Mouse (Mus musculus) CD4-positive helper T cell, adult 2 months (primary cell): Measurements from ENCODE around the gene Ibtk.

ENCODE experiments used
- DNase-seq: peaks from one replicate; pipeline ENCODE4 v3.0.0-alpha.2; 2012; ENCODE audit warnings: low read depth, missing footprints, low spot score

Gene Ibtk

DNA sequence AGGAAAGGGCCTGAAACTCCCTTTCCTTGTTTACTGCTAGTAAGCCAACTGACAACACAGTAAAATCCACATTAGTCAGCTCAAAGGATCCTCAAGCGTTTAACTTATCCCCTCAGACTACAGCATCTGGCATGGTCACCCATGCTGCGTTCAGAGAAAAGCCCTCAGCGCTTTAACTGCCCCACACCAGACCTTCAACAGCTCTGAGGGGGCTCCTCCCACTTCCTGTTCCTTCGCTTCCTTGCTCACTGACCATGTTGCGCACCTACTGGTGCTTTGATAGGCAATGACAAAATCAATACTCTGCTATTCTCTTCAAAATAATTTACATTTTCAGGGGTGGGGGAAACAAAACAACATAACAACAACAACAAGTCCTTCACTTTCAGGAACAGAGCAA is 47.2 kb downstream of the Ibtk start:
- no peak for DNase-seq

DNA sequence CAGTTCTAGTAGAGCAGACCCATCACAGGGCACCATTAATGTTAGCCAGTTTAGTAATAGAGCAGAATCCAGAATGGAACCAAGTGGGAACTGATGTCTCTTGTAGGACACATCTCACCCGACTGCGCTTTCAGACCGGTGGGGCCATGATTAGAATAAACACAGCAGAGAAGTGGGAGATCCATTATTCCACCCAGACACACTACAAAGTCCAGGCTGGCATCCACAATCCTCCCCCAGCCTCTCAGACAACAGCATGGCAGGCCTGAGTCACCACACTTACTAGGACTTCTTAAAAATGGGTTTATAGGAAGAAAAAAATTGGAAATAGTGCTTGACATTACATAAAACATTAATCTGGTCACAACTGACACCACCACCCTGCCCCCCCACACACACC is 53.5 kb downstream of the Ibtk start:
- no peak for DNase-seq

DNA sequence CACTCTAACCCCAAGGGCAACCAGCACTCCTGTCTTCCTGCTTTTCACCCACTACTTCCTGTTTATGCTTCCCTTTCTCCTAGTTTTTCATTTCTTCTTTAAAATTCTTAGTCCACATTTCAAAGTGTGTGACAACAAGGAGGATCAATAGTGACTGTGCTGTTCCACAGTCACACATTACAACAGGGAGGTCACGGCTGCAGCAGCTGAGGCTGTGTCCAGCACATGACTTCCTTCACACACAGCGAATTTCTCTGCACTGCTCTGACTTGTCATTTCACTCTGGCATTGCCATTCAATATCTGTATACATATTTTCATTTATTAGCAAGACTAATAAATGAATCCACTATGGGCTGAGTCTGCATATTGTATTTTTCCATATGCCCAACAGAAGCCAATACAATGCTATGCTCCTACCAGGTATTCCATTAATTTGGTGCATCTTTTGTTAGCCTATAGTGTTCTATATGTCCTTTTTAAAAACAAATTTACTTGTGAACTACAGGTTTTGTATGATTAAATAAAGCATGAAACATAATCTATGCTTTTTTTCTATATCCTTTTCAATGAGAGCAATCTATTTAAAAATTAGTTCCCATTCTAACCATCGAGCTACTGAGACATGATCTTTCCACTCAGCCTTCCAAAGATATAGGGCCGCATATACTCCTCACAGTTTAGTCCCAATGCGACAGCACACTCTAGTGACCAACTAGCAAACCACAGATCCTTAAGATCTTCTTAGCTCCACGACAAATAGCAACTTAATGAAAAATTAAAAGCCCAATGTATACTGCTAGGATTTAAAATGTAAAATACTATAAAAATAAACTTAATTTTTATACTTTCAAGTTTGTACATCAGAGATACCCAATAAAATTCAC is 55.7 kb downstream of the Ibtk start:
- no peak for DNase-seq

GRCm38 (mm10) chr9:85685010-85685409 is 64.1 kb downstream of the Ibtk start:
- DNase-seq = peak; percentile 41

GRCm38 (mm10) chr9:85675131-85675905 is 73.8 kb downstream of the Ibtk start:
- no peak for DNase-seq

- DNase-seq = no peak
Measured at GRCm38 (mm10) chr9:85673907-85674481, 75.1 kb downstream of the Ibtk start.

DNA sequence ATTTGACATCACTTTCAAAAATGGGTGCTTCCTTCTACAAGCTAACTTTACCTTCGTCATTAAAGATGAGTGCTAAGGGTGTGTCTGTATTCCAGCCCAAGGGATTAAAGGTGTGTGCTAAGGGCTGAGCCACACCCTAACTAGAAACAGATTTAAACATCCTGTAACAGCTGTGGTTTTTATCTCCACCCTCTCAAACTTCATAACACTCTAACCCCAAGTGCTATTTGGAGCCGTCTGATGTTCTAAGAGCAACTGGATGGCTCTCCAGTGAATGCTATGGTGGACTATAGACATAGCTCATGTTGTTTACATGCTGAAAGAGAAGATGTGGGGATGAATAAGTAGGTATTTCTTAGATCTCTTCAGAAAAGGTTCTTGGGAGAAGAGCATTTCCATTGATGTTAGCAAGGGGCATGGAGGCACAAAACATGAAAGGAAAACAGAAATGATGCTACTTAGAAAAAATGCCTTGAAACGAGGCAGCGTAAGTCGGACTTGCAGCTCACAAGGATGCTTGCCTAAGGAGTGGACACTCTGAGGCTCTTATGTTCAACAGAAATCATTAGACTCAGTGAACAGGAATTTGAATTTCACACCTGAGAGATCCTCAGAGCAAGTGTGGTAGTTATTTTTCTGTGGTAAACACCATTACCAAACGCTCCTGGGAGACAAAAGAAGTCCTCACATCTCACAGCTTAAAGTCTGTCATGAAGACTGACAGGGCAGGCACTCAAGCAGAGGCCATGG is 77.4 kb downstream of the Ibtk start:
- DNase-seq = peak; percentile 49

DNA sequence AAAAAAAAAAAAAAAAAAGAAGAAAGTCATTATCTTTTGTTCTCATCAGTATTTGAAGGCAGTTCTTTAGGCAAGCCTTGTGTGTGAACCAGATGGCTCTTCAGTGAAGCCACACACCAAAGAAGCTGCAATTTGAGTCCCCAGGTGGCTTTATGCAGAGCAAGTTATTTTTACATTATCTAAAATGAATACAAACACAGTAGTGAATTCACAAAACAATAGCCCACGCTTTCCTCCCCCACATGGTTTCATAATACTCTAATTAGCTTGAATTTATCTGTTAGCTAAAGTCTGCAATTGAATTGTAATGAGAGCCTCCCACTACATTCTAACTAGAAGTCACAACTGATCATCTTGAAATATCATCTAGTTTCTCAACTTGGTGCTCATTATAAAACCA is 84.8 kb downstream of the Ibtk start:
- DNase-seq = no peak

DNA sequence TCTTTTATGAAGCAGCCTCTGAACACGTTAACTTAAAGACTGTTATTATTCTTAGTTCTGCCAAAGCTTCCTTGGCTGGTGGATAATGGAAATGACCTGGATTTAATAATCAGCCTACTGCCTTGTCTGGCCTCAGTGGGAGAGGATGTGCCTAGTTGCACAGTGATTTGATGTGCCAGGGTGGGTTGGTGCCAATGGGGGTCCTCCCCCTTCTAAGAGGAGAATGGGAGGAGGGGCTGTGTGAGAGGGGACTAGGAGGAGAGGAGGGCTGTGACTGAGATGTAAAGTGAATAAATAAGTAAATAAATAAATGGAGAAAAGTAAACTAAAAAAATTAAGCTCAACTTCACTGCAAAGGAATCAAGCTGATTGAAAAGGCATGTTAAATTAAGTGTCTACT is 85.3 kb downstream of the Ibtk start:
- no peak for DNase-seq

- no peak for DNase-seq
Measured at GRCm38 (mm10) chr9:85663091-85663490, 86.0 kb downstream of the Ibtk start.

- DNase-seq = no peak
Measured at GRCm38 (mm10) chr9:85653401-85653800, 95.7 kb downstream of the Ibtk start.

GRCm38 (mm10) chr9:85638276-85638675 is 110.9 kb downstream of the Ibtk start:
- no peak for DNase-seq
